Mouse (Mus musculus): ENCODE measurements around the gene Iqcf5. TPM values are rescaled to one million over a fixed set of nuclear protein-coding genes. Genes with fewer than 3 reads are reported as not detected.
A peak's percentile ranks its signal among the peaks of the same experiment; 100 is the strongest.

Iqcf5 gene
- total RNA-seq (2021) = 1 to 10 TPM in 1 of 2 experiments, under 1 TPM in 1; 0.92 to 1.2 TPM

- no peak for DNase-seq (ENCODE audit: extremely low spot score in 1 of 2, low spot score in 2 of 2)
- intact Hi-C loops (cut with DNase I) = no loop called here
Measured at GRCm38 (mm10) chr9:106514273-106514672, at the start of gene Iqcf5. Iqcf5 (plus strand) TSS chr9:106514573.

GRCm38 (mm10) chr9:106464751-106465541 is 49.4 kb upstream of the Iqcf5 start:
- peak; percentile 54 to 89 for DNase-seq (ENCODE audit: extremely low spot score in 1 of 2, low spot score in 2 of 2)
- intact Hi-C loops (cut with DNase I) = no loop called here

GRCm38 (mm10) chr9:106465571-106466200 is 48.7 kb upstream of the Iqcf5 start, which contains the start of gene Gpr62:
Gpr62 (minus strand) TSS chr9:106465938.
- DNase-seq (ENCODE audit: extremely low spot score in 1 of 2, low spot score in 2 of 2) = no peak
- intact Hi-C loops (cut with DNase I) = no loop called here

GRCm38 (mm10) chr9:106466721-106467120 is 47.7 kb upstream of the Iqcf5 start:
- intact Hi-C loops (cut with DNase I) = no loop called here
- no peak for DNase-seq (ENCODE audit: extremely low spot score in 1 of 2, low spot score in 2 of 2)

- no peak for DNase-seq (ENCODE audit: extremely low spot score in 1 of 2, low spot score in 2 of 2)
- intact Hi-C loops (cut with DNase I) = no loop called here
Measured at GRCm38 (mm10) chr9:106467746-106468145, 46.6 kb upstream of the Iqcf5 start.

GRCm38 (mm10) chr9:106469317-106469716 is 45.1 kb upstream of the Iqcf5 start:
- no peak for DNase-seq (ENCODE audit: extremely low spot score in 1 of 2, low spot score in 2 of 2)
- intact Hi-C loops (cut with DNase I) = no loop called here

- intact Hi-C loops (cut with DNase I) = no loop called here
- DNase-seq (ENCODE audit: extremely low spot score in 1 of 2, low spot score in 2 of 2) = peak in 1 of 2 experiments; percentile 13
Measured at GRCm38 (mm10) chr9:106469776-106470175, 44.6 kb upstream of the Iqcf5 start.

- intact Hi-C loops (cut with DNase I) = no loop called here
- DNase-seq (ENCODE audit: extremely low spot score in 1 of 2, low spot score in 2 of 2) = peak in 1 of 2 experiments; percentile 23
Measured at GRCm38 (mm10) chr9:106470991-106471750, 43.2 kb upstream of the Iqcf5 start.

GRCm38 (mm10) chr9:106471892-106472291 is 42.5 kb upstream of the Iqcf5 start:
- DNase-seq (ENCODE audit: extremely low spot score in 1 of 2, low spot score in 2 of 2) = peak in 1 of 2 experiments; percentile 90
- intact Hi-C loops (cut with DNase I) = no loop called here

GRCm38 (mm10) chr9:106472321-106472720 is 42.1 kb upstream of the Iqcf5 start:
- DNase-seq (ENCODE audit: extremely low spot score in 1 of 2, low spot score in 2 of 2) = peak in 1 of 2 experiments; percentile 24
- intact Hi-C loops (cut with DNase I) = no loop called here

- DNase-seq (ENCODE audit: extremely low spot score in 1 of 2, low spot score in 2 of 2) = peak in 1 of 2 experiments; percentile 34
- intact Hi-C loops (cut with DNase I) = no loop called here
Measured at GRCm38 (mm10) chr9:106473081-106473752, 41.2 kb upstream of the Iqcf5 start.

GRCm38 (mm10) chr9:106473753-106474105 is 40.6 kb upstream of the Iqcf5 start:
- intact Hi-C loops (cut with DNase I) = no loop called here
- peak in 1 of 2 experiments; percentile 35 for DNase-seq (ENCODE audit: extremely low spot score in 1 of 2, low spot score in 2 of 2)

- intact Hi-C loops (cut with DNase I) = no loop called here
- peak in 1 of 2 experiments; percentile 84 for DNase-seq (ENCODE audit: extremely low spot score in 1 of 2, low spot score in 2 of 2)
Measured at GRCm38 (mm10) chr9:106474456-106474855, 39.9 kb upstream of the Iqcf5 start.

- peak in 1 of 2 experiments; percentile 70 for DNase-seq (ENCODE audit: extremely low spot score in 1 of 2, low spot score in 2 of 2)
Measured at GRCm38 (mm10) chr9:106475046-106475445, 39.3 kb upstream of the Iqcf5 start.

GRCm38 (mm10) chr9:106475663-106476001 is 38.7 kb upstream of the Iqcf5 start, which contains the start of gene Rrp9:
Rrp9 (plus strand) TSS chr9:106475963.
- DNase-seq (ENCODE audit: extremely low spot score in 1 of 2, low spot score in 2 of 2) = peak in 1 of 2 experiments; percentile 38
- intact Hi-C loops (cut with DNase I) = no loop called here

More at GRCm38 (mm10) chr9:106475046-106475445, 39.3 kb upstream of the Iqcf5 start:
- intact Hi-C loops (cut with DNase I) = no loop called here

GRCm38 (mm10) chr9:106476002-106476923 is 38.1 kb upstream of the Iqcf5 start:
- intact Hi-C loops (cut with DNase I) = no loop called here
- peak in 1 of 2 experiments; percentile 61 for DNase-seq (ENCODE audit: extremely low spot score in 1 of 2, low spot score in 2 of 2)

- intact Hi-C loops (cut with DNase I) = no loop called here
- DNase-seq (ENCODE audit: extremely low spot score in 1 of 2, low spot score in 2 of 2) = peak; percentile 100
Measured at GRCm38 (mm10) chr9:106476924-106477484, 37.4 kb upstream of the Iqcf5 start, which contains the start of gene Parp3. Parp3 (minus strand) TSS chr9:106476949.

Data from left cerebral cortex, postnatal 10 days (tissue).